Mouse (Mus musculus) embryonic facial prominence, embryonic 12.5 days (tissue): ENCODE measurements around the gene Zfyve19. TPM values are rescaled to one million over a fixed set of nuclear protein-coding genes. Genes with fewer than 3 reads are reported as not detected.
A peak's percentile ranks its signal among the peaks of the same experiment; 100 is the strongest.

Experiments
- ATAC-seq: fragments of 200-750 bp; cut with Nextera tagmentation; 2 replicates; pipeline ENCODE4 v1.8.0; 2017; ENCODE audit not compliant: insufficient number of reproducible peaks, insufficient read depth, low FRiP score, low TSS enrichment
- H3K27ac ChIP-seq: fragments of 300-500 bp; sonication (generic); 2 replicates; pipeline ENCODE4 v1.5.1; 2016; ENCODE audit warnings: mild to moderate bottlenecking
- H3K27me3 ChIP-seq: fragments of 300-500 bp; sonication (generic); 2 replicates; pipeline ENCODE4 v1.6.1; 2016; ENCODE audit warnings: mild to moderate bottlenecking, moderate library complexity
- H3K36me3 ChIP-seq: fragments of 300-500 bp; sonication (generic); 2 replicates; pipeline ENCODE4 v1.6.1; 2016; ENCODE audit warnings: mild to moderate bottlenecking
- H3K4me1 ChIP-seq: fragments of 300-500 bp; sonication (generic); 2 replicates; pipeline ENCODE4 v1.6.1; 2016
- H3K4me2 ChIP-seq: fragments of 300-500 bp; sonication (generic); replicated peaks from 2 replicates; pipeline ENCODE4 v1.6.1; 2016; ENCODE audit warnings: mild to moderate bottlenecking, moderate library complexity
- H3K4me3 ChIP-seq: fragments of 300-500 bp; sonication (generic); 2 replicates; pipeline ENCODE4 v1.5.1; 2016; ENCODE audit warnings: mild to moderate bottlenecking
- H3K9ac ChIP-seq: fragments of 300-500 bp; sonication (generic); 2 replicates; pipeline ENCODE4 v1.6.1; 2016; ENCODE audit warnings: mild to moderate bottlenecking, moderate library complexity
- H3K9me3 ChIP-seq: fragments of 300-500 bp; sonication (generic); 2 replicates; pipeline ENCODE4 v1.6.1; 2016; ENCODE audit warnings: mild to moderate bottlenecking, moderate library complexity
- WGBS: fragments of 180-500 bp; shearing (Covaris S2); methylation state at CpG from one replicate; pipeline ENCODE4 v1.1.7; 2016; 5-methylcytosine and 5-hydroxymethylcytosine counted together
- polyA plus RNA-seq: library from polyadenylated mRNA; unstranded; fragments of >200 nt; fragmentation: Nextera tagmentation; extraction: Ambion mirVana; gene quantifications from 2 replicates; pipeline ENCODE4 v1.2.1, GENCODE M21; 2016

Gene Zfyve19
- polyA plus RNA-seq, 1 experiment from 2014 or later, result 57.0 TPM

GRCm38 (mm10) chr2:119198049-119198448 is 10.4 kb upstream of the Zfyve19 start:
- no peak overlapping the region for H3K9ac ChIP-seq
- H3K4me2 ChIP-seq, result no peak overlapping the region
- no peak for ATAC-seq
- no peak overlapping the region for H3K27ac ChIP-seq
- H3K9me3 ChIP-seq, result no peaks in the 10 kb centered on the region
- H3K4me3 ChIP-seq, result no peak overlapping the region
- 16% methylated on average over 1 of the region's 1 CpGs for WGBS
- no peaks in the 10 kb centered on the region for H3K27me3 ChIP-seq
- no peaks in the 10 kb centered on the region for H3K36me3 ChIP-seq
- peaks cover 14% of the 10 kb centered on the region for H3K4me1 ChIP-seq

GRCm38 (mm10) chr2:119198934-119199333 is 9.5 kb upstream of the Zfyve19 start:
- Histone ChIP-seq H3K4me2 (no peak overlapping the region), H3K4me3 (no peak overlapping the region), H3K27ac (no peak overlapping the region), H3K4me1 (peaks cover 14% of the 10 kb centered on the region), H3K9me3 (no peaks in the 10 kb centered on the region), H3K9ac (no peak overlapping the region), H3K27me3 (no peaks in the 10 kb centered on the region), H3K36me3 (no peaks in the 10 kb centered on the region)
- WGBS, result 67% methylated on average over 3 of the region's 3 CpGs
- no peak for ATAC-seq

GRCm38 (mm10) chr2:119202914-119203453 is 5.4 kb upstream of the Zfyve19 start:
- Histone ChIP-seq H3K27ac (0 out of 2 replicates have a peak overlapping the region, but pooled peaks have one; percentile 13), H3K4me1 (peaks cover 7% of the 10 kb centered on the region; the same call in 1 of the 2 replicates), H3K9ac (no peak overlapping the region), H3K4me2 (no peak overlapping the region), H3K27me3 (no peaks in the 10 kb centered on the region), H3K9me3 (no peaks in the 10 kb centered on the region), H3K36me3 (no peaks in the 10 kb centered on the region), H3K4me3 (no peak overlapping the region)
- WGBS, result 67% methylated on average over 5 of the region's 5 CpGs
- ATAC-seq, result no peak

GRCm38 (mm10) chr2:119203871-119204460 is 4.5 kb upstream of the Zfyve19 start:
- no peak overlapping the region for H3K9ac ChIP-seq
- no peak for ATAC-seq
- H3K36me3 ChIP-seq, result no peaks in the 10 kb centered on the region
- 85% methylated on average over 4 of the region's 4 CpGs for WGBS
- H3K27me3 ChIP-seq, result no peaks in the 10 kb centered on the region
- H3K4me1 ChIP-seq, result peaks cover 2% of the 10 kb centered on the region; the same call in 1 of the 2 replicates
- H3K4me2 ChIP-seq, result no peak overlapping the region
- H3K27ac ChIP-seq, result no peak overlapping the region
- H3K4me3 ChIP-seq, result no peak overlapping the region
- no peaks in the 10 kb centered on the region for H3K9me3 ChIP-seq

DNA sequence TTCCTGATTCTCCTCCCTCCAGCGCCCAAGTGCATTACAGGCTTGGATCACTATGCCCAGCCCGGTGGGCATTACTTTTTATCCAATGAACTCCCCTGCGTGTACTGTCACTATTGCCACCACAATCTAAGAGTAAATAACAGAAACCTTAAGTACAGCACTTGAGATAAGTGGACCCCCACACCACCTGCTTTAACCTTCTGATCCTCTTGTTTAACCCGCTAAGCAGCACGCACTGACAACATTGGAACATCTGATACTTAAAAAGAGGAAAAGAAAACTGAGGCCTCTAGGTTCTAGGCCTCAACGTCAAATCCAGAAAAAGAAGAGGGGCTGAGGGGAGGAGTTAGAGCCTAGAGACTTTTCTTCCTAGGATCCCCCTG is 465 bp upstream of the Zfyve19 start:
- H3K27ac ChIP-seq, result peak overlapping the region; percentile 91
- H3K9me3 ChIP-seq, result no peaks in the 10 kb centered on the region
- peak overlapping the region; percentile 77 for H3K9ac ChIP-seq
- H3K4me1 ChIP-seq, result peaks cover 7% of the 10 kb centered on the region; the same call in 1 of the 2 replicates
- ATAC-seq, result no peak
- H3K27me3 ChIP-seq, result no peaks in the 10 kb centered on the region
- H3K4me3 ChIP-seq, result peak overlapping the region; percentile 71
- H3K36me3 ChIP-seq, result peaks cover 25% of the 10 kb centered on the region
- H3K4me2 ChIP-seq, result peak overlapping the region; percentile 58
- 20% methylated on average over 6 of the region's 6 CpGs for WGBS

- WGBS, result 1% methylated on average over 13 of the region's 13 CpGs
Observed at GRCm38 (mm10) chr2:119209176-119209507, 725 bp downstream of the Zfyve19 start.

DNA sequence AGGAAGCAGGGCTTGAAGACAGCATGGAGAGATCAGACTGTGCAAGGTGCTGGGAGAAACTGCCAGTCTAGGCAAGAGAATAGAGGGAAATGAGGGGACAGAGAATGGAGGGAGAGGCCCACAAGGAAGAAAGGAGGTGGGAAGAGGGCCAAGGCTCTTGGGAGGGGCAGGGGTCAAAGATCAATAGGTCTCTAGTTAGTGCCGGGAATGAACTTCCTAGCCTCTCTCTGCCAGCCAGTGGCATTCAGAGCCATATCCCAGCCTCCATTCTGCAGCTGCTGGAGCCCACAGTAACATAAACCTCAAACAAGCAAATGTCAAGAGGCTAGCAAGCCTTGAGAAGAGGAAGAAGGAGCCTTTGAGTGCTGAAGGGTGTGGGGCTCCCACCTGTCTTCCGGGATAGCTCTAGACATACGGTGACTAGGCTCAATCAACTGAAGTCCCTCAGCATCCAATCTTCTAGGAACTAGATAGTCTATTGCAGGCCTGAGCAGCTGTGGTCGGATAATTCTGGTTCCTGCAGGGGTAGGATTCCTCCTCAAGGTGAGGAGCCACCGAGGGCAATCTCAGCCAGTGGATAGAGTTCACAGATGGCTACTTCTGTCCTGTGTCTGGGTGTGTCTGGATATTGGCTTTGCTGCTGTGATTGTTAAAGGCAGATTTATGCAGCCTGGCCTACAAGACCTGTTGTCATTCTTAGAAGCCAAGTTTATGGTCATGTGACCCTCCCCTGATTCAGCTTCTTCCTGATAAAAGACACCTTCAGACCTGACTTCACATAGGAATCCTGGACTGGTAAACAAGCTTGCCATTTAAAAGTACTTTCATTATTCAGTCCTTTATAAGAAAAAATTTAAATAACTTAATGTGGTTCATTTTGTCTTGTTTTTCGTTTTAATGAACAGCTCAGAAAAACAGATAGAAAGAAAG is 21.6 kb downstream of the Zfyve19 start, which contains the start of gene Ppp1r14d:
TSS of gene Ppp1r14d (minus strand) at position 132 of the 930 bp plus-strand sequence.
- H3K4me2 ChIP-seq, result no peak within 1 kb of the TSS
- H3K27ac ChIP-seq, result no peak within 1 kb of the TSS
- no peaks in the 10 kb centered on the region for H3K9me3 ChIP-seq
- no peak for ATAC-seq
- H3K9ac ChIP-seq, result no peak within 1 kb of the TSS
- WGBS, result 65% methylated on average over 6 of the region's 6 CpGs
- no peaks in the 10 kb centered on the region for H3K36me3 ChIP-seq
- no peak within 1 kb of the TSS for H3K4me3 ChIP-seq
- no peaks in the 10 kb centered on the region for H3K4me1 ChIP-seq
- H3K27me3 ChIP-seq, result peaks cover 6% of the 10 kb centered on the region; the same call in 1 of the 2 replicates

More at GRCm38 (mm10) chr2:119209176-119209507, 725 bp downstream of the Zfyve19 start:
- Histone ChIP-seq H3K4me1 (peaks cover 7% of the 10 kb centered on the region; the same call in 1 of the 2 replicates), H3K9ac (peak overlapping the region; percentile 77), H3K4me3 (peak overlapping the region; percentile 71), H3K9me3 (no peaks in the 10 kb centered on the region), H3K4me2 (peak overlapping the region; percentile 67), H3K27me3 (no peaks in the 10 kb centered on the region), H3K36me3 (peaks cover 29% of the 10 kb centered on the region), H3K27ac (peak overlapping the region; percentile 91; the same call in 1 of the 2 replicates)
- ATAC-seq, result no peak; the same call in 1 of the 2 replicates

GRCm38 (mm10) chr2:119236682-119237209 is 28.3 kb downstream of the Zfyve19 start:
- H3K36me3 ChIP-seq, result no peaks in the 10 kb centered on the region
- H3K27ac ChIP-seq, result no peak overlapping the region
- H3K27me3 ChIP-seq, result peaks cover 64% of the 10 kb centered on the region
- 4% methylated on average over 25 of the region's 25 CpGs for WGBS
- ATAC-seq, result no peak; the same call in 1 of the 2 replicates
- H3K9me3 ChIP-seq, result no peaks in the 10 kb centered on the region
- peak overlapping the region; percentile 77 for H3K4me2 ChIP-seq
- H3K9ac ChIP-seq, result peak overlapping the region; percentile 54
- peak overlapping the region; percentile 46 for H3K4me3 ChIP-seq
- H3K4me1 ChIP-seq, result peaks cover 12% of the 10 kb centered on the region; the same call in 1 of the 2 replicates

- peak; percentile 71 for ATAC-seq
- Histone ChIP-seq H3K4me1 (peaks cover 12% of the 10 kb centered on the region; the same call in 1 of the 2 replicates), H3K9ac (peak within 1 kb of the TSS; percentile 54), H3K36me3 (no peaks in the 10 kb centered on the region), H3K4me3 (peak within 1 kb of the TSS; percentile 46), H3K4me2 (peak within 1 kb of the TSS; percentile 77), H3K9me3 (no peaks in the 10 kb centered on the region), H3K27ac (no peak within 1 kb of the TSS), H3K27me3 (peaks cover 64% of the 10 kb centered on the region)
- WGBS, result under 1% methylated on average over 70 of the region's 73 CpGs
Observed at GRCm38 (mm10) chr2:119237210-119237870, 28.9 kb downstream of the Zfyve19 start, which contains the start of gene Spint1. Gene Spint1, plus strand, starts transcription at chr2:119237362.

DNA sequence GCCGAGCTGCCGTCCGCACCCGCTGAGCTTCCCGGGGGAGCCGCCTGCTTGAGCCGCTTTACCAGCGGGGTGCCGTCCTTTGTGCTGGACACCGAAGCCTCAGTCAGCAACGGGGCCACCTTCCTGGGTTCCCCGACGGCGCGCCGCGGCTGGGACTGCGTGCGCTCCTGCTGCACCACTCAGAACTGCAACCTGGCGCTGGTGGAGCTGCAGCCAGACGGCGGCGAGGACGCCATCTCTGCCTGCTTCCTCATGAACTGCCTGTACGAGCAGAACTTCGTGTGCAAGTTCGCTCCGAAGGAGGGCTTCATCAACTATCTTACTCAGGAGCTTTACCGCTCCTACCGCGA is 29.4 kb downstream of the Zfyve19 start:
- Histone ChIP-seq H3K27ac (no peak overlapping the region), H3K9me3 (no peaks in the 10 kb centered on the region), H3K4me1 (peaks cover 12% of the 10 kb centered on the region; the same call in 1 of the 2 replicates), H3K4me3 (peak overlapping the region; percentile 46), H3K4me2 (peak overlapping the region; percentile 77), H3K36me3 (no peaks in the 10 kb centered on the region), H3K9ac (peak overlapping the region; percentile 54), H3K27me3 (peaks cover 64% of the 10 kb centered on the region)
- 3% methylated on average over 31 of the region's 31 CpGs for WGBS
- no peak for ATAC-seq

- ATAC-seq, result no peak
- Histone ChIP-seq H3K9me3 (no peaks in the 10 kb centered on the region), H3K4me2 (peak overlapping the region; percentile 4; the same call in 1 of the 2 replicates), H3K36me3 (no peaks in the 10 kb centered on the region), H3K4me1 (peaks cover 12% of the 10 kb centered on the region; the same call in 1 of the 2 replicates), H3K27ac (no peak overlapping the region), H3K9ac (no peak overlapping the region), H3K27me3 (peaks cover 64% of the 10 kb centered on the region), H3K4me3 (peak overlapping the region; percentile 4; the same call in 1 of the 2 replicates)
- WGBS, result 69% methylated on average over 2 of the region's 2 CpGs
Observed at GRCm38 (mm10) chr2:119238671-119239070, 30.3 kb downstream of the Zfyve19 start.
